In genomic region chr8:46750566-46750965, GRCm38 (mm10) we compare ENCODE assay signal across 16 mouse cellular contexts. TPM values are rescaled to one million over a fixed set of nuclear protein-coding genes. Genes with fewer than 3 reads are reported as not detected.
A peak's percentile ranks its signal among the peaks of the same experiment; 100 is the strongest.
DNase-seq lines count a peak whose midpoint lies in the region; ATAC-seq and TF ChIP-seq lines count a peak whose summit lies in the region.
"Had no signal": no experiment of that assay in that cellular context is flagged by ENCODE, and none has a peak within 500 bp of the region (broad histone marks: within the 10 kb centered on the region; RNA-seq: fewer than 3 reads in every experiment).

No protein-coding gene starts in this region.

- no peak for TF ChIP-seq CTCF in kidney, postnatal 0 days (IDR thresholded peaks at IDR 0.05; ENCODE audit: low read depth)

- no peaks in the 10 kb centered on the region for H3K4me1 ChIP-seq in forebrain, embryonic 11.5 days (replicated peaks; ENCODE audit: control insufficient read depth, insufficient read depth, low read length)
- peaks cover 30% of the 10 kb centered on the region for H3K4me1 ChIP-seq in forebrain, embryonic 10.5 days
- peaks cover 15% of the 10 kb centered on the region; the same call in 1 of the 2 replicates for H3K4me1 ChIP-seq in kidney, postnatal 0 days (replicated peaks; ENCODE audit: insufficient read depth, low read length)
- H3K4me1 ChIP-seq in limb, embryonic 12.5 days (replicated peaks) = peaks cover 39% of the 10 kb centered on the region
- peaks cover 29% of the 10 kb centered on the region for H3K4me1 ChIP-seq in neural tube, embryonic 15.5 days
- H3K4me1 ChIP-seq: forebrain, embryonic 15.5 days had no signal

- 78% methylated on average over 8 of the region's 8 CpGs for WGBS in forebrain, embryonic 11.5 days
- WGBS in forebrain, embryonic 10.5 days = 86% methylated on average over 8 of the region's 8 CpGs
- 30% methylated on average over 8 of the region's 8 CpGs for WGBS in kidney, postnatal 0 days
- 46% methylated on average over 8 of the region's 8 CpGs for WGBS in limb, embryonic 12.5 days
- 54% methylated on average over 8 of the region's 8 CpGs for WGBS in neural tube, embryonic 15.5 days

- H3K9me3 ChIP-seq in forebrain, embryonic 11.5 days (ENCODE audit: control insufficient read depth, low read length) = no peaks in the 10 kb centered on the region
- H3K9me3 ChIP-seq in forebrain, embryonic 10.5 days = no peaks in the 10 kb centered on the region
- H3K9me3 ChIP-seq in kidney, postnatal 0 days (replicated peaks; ENCODE audit: low read length) = no peaks in the 10 kb centered on the region
- no peaks in the 10 kb centered on the region for H3K9me3 ChIP-seq in limb, embryonic 12.5 days
- H3K9me3 ChIP-seq in neural tube, embryonic 15.5 days (replicated peaks) = no peaks in the 10 kb centered on the region
- H3K9me3 ChIP-seq: forebrain, embryonic 15.5 days; heart, embryonic 15.5 days; liver, embryonic 13.5 days; midbrain, embryonic 12.5 days had no signal

- no peaks in the 10 kb centered on the region for H3K36me3 ChIP-seq in forebrain, embryonic 11.5 days (ENCODE audit: control insufficient read depth, insufficient read depth, low read length)
- no peaks in the 10 kb centered on the region for H3K36me3 ChIP-seq in forebrain, embryonic 10.5 days (replicated peaks)
- no peaks in the 10 kb centered on the region for H3K36me3 ChIP-seq in kidney, postnatal 0 days (ENCODE audit: insufficient read depth, low read length)
- no peaks in the 10 kb centered on the region for H3K36me3 ChIP-seq in limb, embryonic 12.5 days
- H3K36me3 ChIP-seq in neural tube, embryonic 15.5 days = no peaks in the 10 kb centered on the region
- H3K36me3 ChIP-seq: forebrain, embryonic 15.5 days; heart, embryonic 15.5 days; liver, embryonic 13.5 days; midbrain, embryonic 12.5 days had no signal

- DNase-seq in forebrain, embryonic 11.5 days (ENCODE audit: low spot score) = peak; percentile 5
- DNase-seq in forebrain, embryonic 10.5 days (ENCODE audit: extremely low spot score, low spot score) = no peak
- peak; percentile 56 for DNase-seq in kidney, postnatal 0 days (ENCODE audit: low spot score)
- no peak for DNase-seq in kidney, postnatal 10 days
- no peak for DNase-seq in layer of hippocampus, adult 8-10 months (ENCODE audit: low spot score in 2 of 2)
- DNase-seq: gastrocnemius, postnatal 14 days; liver, embryonic 13.5 days; thymus, adult 2 months had no signal

- H3K9ac ChIP-seq in forebrain, embryonic 11.5 days (ENCODE audit: low read length) = no peak overlapping the region
- H3K9ac ChIP-seq in kidney, postnatal 0 days (ENCODE audit: low read depth, low read length) = no peak overlapping the region
- no peak overlapping the region for H3K9ac ChIP-seq in limb, embryonic 12.5 days (replicated peaks)
- H3K9ac ChIP-seq in neural tube, embryonic 15.5 days (replicated peaks) = no peak overlapping the region
- H3K9ac ChIP-seq: forebrain, embryonic 15.5 days; heart, embryonic 15.5 days; liver, embryonic 13.5 days; midbrain, embryonic 12.5 days had no signal

- H3K27me3 ChIP-seq in forebrain, embryonic 11.5 days (ENCODE audit: control insufficient read depth, insufficient read depth, low read length) = no peaks in the 10 kb centered on the region
- H3K27me3 ChIP-seq in forebrain, embryonic 10.5 days (ENCODE audit: poor library complexity, severe bottlenecking) = no peaks in the 10 kb centered on the region
- no peaks in the 10 kb centered on the region for H3K27me3 ChIP-seq in kidney, postnatal 0 days (ENCODE audit: insufficient read depth, low read length)
- no peaks in the 10 kb centered on the region for H3K27me3 ChIP-seq in limb, embryonic 12.5 days
- H3K27me3 ChIP-seq in neural tube, embryonic 15.5 days (replicated peaks) = no peaks in the 10 kb centered on the region
- H3K27me3 ChIP-seq: forebrain, embryonic 15.5 days; heart, embryonic 15.5 days; liver, embryonic 13.5 days; midbrain, embryonic 12.5 days; Patski had no signal

- H3K4me3 ChIP-seq in forebrain, embryonic 11.5 days (ENCODE audit: low read depth, low read length) = no peak overlapping the region
- H3K4me3 ChIP-seq in forebrain, embryonic 10.5 days = no peak overlapping the region
- no peak overlapping the region for H3K4me3 ChIP-seq in kidney, postnatal 0 days (replicated peaks; ENCODE audit: low read depth, low read length)
- no peak overlapping the region for H3K4me3 ChIP-seq in limb, embryonic 12.5 days (replicated peaks)
- no peak overlapping the region for H3K4me3 ChIP-seq in neural tube, embryonic 15.5 days (replicated peaks)
- H3K4me3 ChIP-seq: forebrain, embryonic 15.5 days; heart, embryonic 15.5 days; liver, embryonic 13.5 days; midbrain, embryonic 12.5 days had no signal

- no peak for ATAC-seq in forebrain, embryonic 11.5 days (replicated peaks; ENCODE audit: low FRiP score)
- ATAC-seq in kidney, postnatal 0 days (replicated peaks; ENCODE audit: low FRiP score, low read depth) = no peak; the same call in 1 of the 2 replicates
- ATAC-seq in limb, embryonic 12.5 days (ENCODE audit: insufficient number of reproducible peaks, insufficient read depth, low FRiP score, low TSS enrichment, low read depth) = no peak; the same call in 1 of the 2 replicates
- 0 out of 2 replicates have a peak, but pooled peaks have one; percentile 32 for ATAC-seq in neural tube, embryonic 15.5 days (ENCODE audit: low FRiP score)
- no peak for ATAC-seq in cerebellum, adult (ENCODE audit: insufficient number of reproducible peaks, low FRiP score, low TSS enrichment)
- ATAC-seq: forebrain, embryonic 15.5 days; inflammation-experienced regulatory T-cells, adult 6 months; Patski had no signal

- no peak overlapping the region for H3K4me2 ChIP-seq in forebrain, embryonic 11.5 days (ENCODE audit: low read depth, low read length, severe bottlenecking)
- no peak overlapping the region for H3K4me2 ChIP-seq in kidney, postnatal 0 days (ENCODE audit: low read length)
- peak overlapping the region; percentile 16 for H3K4me2 ChIP-seq in limb, embryonic 12.5 days
- H3K4me2 ChIP-seq in neural tube, embryonic 15.5 days = no peak overlapping the region; the same call in 1 of the 2 replicates
- H3K4me2 ChIP-seq: forebrain, embryonic 15.5 days; heart, embryonic 15.5 days; liver, embryonic 13.5 days; midbrain, embryonic 12.5 days had no signal

- no peak overlapping the region for H3K27ac ChIP-seq in forebrain, embryonic 11.5 days (ENCODE audit: low read depth, low read length)
- H3K27ac ChIP-seq in forebrain, embryonic 10.5 days = no peak overlapping the region
- H3K27ac ChIP-seq in kidney, postnatal 0 days = peak overlapping the region; percentile 69
- H3K27ac ChIP-seq in limb, embryonic 12.5 days = peak overlapping the region; percentile 85
- H3K27ac ChIP-seq in neural tube, embryonic 15.5 days (replicated peaks) = peak overlapping the region; percentile 63
- H3K27ac ChIP-seq: forebrain, embryonic 15.5 days; heart, embryonic 15.5 days; liver, embryonic 13.5 days; midbrain, embryonic 12.5 days had no signal

RNA-seq across cellular contexts. Expression of gene Irf2, which starts 11.0 kb away (rescaled TPM):
- 7.7 and 12.8 TPM in 2 replicates for polyA plus RNA-seq in forebrain, embryonic 11.5 days (2014; fragmentation: Nextera tagmentation; extraction: Ambion mirVana)
- 5.6 and 7.8 TPM in 2 replicates for polyA plus RNA-seq in forebrain, embryonic 10.5 days (2016; fragmentation: Nextera tagmentation; extraction: Ambion mirVana)
- polyA plus RNA-seq in kidney, postnatal 0 days (2015; fragmentation: Nextera tagmentation; extraction: Ambion mirVana) = 28.1 and 30.6 TPM in 2 replicates
- 13.3 and 13.6 TPM in 2 replicates for polyA plus RNA-seq in limb, embryonic 12.5 days (2016; fragmentation: Nextera tagmentation; extraction: Ambion mirVana)
- polyA plus RNA-seq in neural tube, embryonic 15.5 days (2015; fragmentation: Nextera tagmentation; extraction: Ambion mirVana) = 10.2 and 18.6 TPM in 2 replicates
- 10 to 100 TPM; 50.8 to 60.3 (median 54.0) TPM for total RNA-seq in layer of hippocampus, adult 8-10 months (2022)

Comparison
In these comparisons a context has a peak if more than half of its experiments do, and no peak if none do; other contexts are left out.
1. DNase-seq: peak in forebrain, embryonic 11.5 days (single experiment) and kidney, postnatal 0 days (single experiment); none in forebrain, embryonic 10.5 days (single experiment), kidney, postnatal 10 days (single experiment) and layer of hippocampus, adult 8-10 months (0 of 2).
2. H3K27ac ChIP-seq: peak in kidney, postnatal 0 days (single experiment), limb, embryonic 12.5 days (single experiment) and neural tube, embryonic 15.5 days (single experiment); none in forebrain, embryonic 11.5 days (single experiment) and forebrain, embryonic 10.5 days (single experiment).